Mouse (Mus musculus): ENCODE measurements around the gene Npdc1.

DNA sequence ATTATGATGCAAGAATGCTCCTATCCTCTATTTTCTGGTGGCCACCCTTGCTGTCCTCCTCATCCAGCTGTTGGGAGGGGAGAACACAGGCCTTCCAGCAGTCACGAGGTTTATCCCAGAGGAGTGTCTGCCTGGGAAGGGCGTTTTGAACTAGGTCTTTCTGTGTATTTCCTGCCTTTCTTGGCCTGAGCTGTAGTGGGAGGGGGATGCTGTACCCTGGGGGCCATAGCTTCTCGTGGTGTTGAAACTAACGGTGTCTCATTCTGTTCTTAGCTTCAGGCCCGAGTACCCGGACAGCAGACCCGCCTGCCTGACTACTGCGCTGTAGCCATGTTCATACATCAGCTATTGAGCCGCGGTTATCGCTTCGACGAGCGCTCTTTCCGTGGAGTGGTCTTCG is 1.1 kb downstream of the Npdc1 start:
- TF ChIP-seq TAL1 (IDR thresholded peaks at IDR 0.05; ENCODE audit: low read length) (no peak), GATA1 (IDR thresholded peaks at IDR 0.05; ENCODE audit: low read length) (no peak)
